Mouse (Mus musculus): ENCODE data around the gene Aqp2. TPM values are rescaled to one million over a fixed set of nuclear protein-coding genes. Genes with fewer than 3 reads are reported as not detected.

Aqp2 gene
- polyA plus RNA-seq, 1 experiment from 2014 or later: 0.15 TPM

DNA sequence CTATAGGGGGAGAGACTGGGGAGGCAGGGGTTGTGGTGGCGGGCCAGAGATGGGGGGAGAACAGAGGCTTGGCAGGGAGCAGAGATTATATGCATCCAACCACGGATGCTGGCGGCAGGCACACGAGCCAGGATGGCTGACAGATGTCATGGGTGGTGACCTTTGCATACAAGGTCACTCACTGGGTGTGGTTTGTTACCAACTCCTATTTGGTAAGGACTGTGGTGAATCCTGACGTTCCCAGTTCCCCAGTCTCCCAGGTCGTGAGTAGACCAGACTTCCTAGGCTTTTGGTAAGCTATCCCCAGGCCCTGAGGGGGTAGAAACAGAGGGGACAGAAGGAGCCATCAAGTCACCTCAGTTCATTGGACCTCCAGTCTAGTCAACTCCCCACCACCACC lies 10.2 kb upstream of the Aqp2 start:
- WGBS: 71% methylated on average over 6 of the region's 6 CpGs
- Histone ChIP-seq H3K4me1 (peaks cover 11% of the 10 kb centered on the region; the same call in 1 of the 2 replicates), H3K27me3 (ENCODE audit: insufficient read depth, poor library complexity, severe bottlenecking) (peaks cover 83% of the 10 kb centered on the region), H3K4me3 (no peak overlapping the region), H3K36me3 (no peaks in the 10 kb centered on the region), H3K27ac (no peak overlapping the region), H3K9me3 (no peaks in the 10 kb centered on the region)
- no peak for DNase-seq (ENCODE audit: low spot score)

DNA sequence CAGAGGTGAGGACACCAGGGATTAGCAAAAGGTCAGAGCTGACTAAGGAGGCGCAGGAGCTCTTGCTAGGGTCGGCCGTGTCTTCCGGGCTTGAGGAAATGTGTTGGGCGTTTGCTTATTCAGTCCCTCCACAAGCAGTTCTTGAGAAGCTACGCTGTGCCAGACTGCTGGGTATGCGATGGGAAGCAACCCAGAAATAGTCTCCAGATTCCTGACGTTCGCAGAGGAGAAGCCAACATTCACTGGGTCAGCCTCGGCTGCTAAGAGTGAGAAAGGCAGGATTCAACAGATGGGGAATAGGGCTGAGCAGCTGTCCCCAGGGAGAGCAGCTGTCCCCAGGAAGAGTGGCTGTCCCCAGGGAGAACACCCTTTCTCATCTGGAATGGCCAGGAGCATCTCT lies 9.7 kb upstream of the Aqp2 start:
- H3K27ac ChIP-seq: no peak overlapping the region
- peaks cover 83% of the 10 kb centered on the region for H3K27me3 ChIP-seq (ENCODE audit: insufficient read depth, poor library complexity, severe bottlenecking)
- H3K36me3 ChIP-seq: no peaks in the 10 kb centered on the region
- 80% methylated on average over 10 of the region's 10 CpGs for WGBS
- H3K4me3 ChIP-seq: no peak overlapping the region
- DNase-seq (ENCODE audit: low spot score): no peak
- H3K9me3 ChIP-seq: no peaks in the 10 kb centered on the region
- H3K4me1 ChIP-seq: peaks cover 8% of the 10 kb centered on the region; the same call in 1 of the 2 replicates

DNA sequence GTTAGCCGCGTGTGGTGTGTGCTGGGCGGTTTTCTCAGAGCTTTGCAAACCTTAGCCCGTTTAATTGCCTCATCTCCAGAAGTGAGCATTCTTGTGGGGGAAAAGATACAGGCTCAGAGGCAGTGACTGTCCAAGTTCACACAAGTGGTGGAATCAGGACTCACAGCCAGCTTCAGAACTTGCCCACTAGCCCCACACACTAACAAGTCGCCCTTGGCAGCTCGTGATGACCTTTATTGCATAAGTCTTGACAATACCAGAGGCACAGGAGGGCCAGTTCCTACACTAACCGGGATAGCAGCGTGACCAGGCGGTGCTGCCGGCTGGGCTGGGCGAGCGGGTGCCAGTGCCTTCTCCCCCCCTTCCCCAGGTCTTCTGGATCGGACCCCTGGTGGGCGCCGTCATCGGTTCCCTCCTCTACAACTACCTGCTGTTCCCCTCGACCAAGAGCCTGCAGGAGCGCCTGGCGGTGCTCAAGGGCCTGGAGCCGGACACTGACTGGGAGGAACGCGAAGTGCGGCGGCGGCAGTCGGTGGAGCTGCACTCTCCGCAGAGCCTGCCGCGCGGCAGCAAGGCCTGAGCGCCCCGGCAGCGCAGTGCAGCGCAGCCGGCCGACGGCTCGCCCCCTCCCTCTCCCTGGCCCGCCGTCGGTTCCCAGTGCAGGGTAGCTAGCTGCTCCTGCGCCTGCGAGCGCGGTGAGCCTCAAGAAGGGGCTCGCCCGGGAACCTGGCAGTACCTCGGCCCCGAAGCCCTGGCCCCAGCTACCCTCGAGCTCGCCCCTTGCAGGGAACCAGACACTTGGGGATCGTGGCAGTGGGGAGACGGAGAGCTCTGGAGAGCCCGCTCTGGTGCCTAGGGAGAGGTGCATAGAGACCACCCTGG lies 4.8 kb downstream of the Aqp2 start:
- H3K4me1 ChIP-seq: peaks cover 28% of the 10 kb centered on the region
- H3K36me3 ChIP-seq: no peaks in the 10 kb centered on the region
- peaks cover 98% of the 10 kb centered on the region for H3K27me3 ChIP-seq (ENCODE audit: insufficient read depth, poor library complexity, severe bottlenecking)
- H3K9me3 ChIP-seq: no peaks in the 10 kb centered on the region
- H3K4me3 ChIP-seq: peak overlapping the region; percentile 51
- 3% methylated on average over 54 of the region's 54 CpGs for WGBS
- DNase-seq (ENCODE audit: low spot score): no peak
- H3K27ac ChIP-seq: 0 out of 2 replicates have a peak overlapping the region, but pooled peaks have one; percentile 52

DNA sequence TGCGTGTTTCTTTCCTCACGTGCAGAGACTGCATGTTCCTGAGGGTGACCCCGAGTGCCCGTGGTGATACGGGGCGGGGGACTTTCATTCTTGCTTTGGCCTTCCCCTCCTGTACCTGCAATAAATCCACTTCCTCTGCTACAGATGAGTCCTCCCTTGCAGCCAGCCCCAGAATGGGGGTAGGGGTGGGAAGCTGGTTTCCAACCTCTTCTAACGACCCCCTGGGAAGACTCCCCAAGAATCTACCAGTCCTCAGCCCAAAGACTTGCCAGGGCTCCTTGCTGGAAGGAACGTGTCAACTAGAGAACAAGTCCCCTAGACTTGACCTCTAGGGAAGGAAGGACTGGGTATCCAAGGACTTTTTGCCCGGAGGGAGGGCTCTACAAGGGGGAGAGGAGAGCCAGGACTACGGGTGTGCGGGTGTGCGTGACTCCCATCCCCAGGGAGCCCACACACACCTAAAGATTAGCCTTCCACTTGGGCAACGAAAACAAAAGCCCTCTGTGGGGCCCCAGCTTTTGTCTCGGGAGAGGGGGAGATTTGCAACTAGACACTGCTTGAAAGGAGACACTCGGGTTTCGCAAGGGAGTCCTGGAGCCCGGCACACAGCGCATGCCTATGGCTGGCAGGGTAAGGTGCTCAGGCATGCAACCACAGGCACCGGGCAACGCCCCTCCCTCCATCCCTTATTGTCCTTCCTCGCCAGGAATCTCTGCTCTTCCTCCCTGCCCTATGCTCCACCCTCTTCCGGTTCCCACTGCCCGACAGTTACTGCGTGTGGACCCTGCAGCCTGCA lies 5.8 kb downstream of the Aqp2 start:
- Histone ChIP-seq H3K4me3 (peak overlapping the region; percentile 51), H3K27ac (no peak overlapping the region; the same call in 1 of the 2 replicates), H3K36me3 (no peaks in the 10 kb centered on the region), H3K27me3 (ENCODE audit: insufficient read depth, poor library complexity, severe bottlenecking) (peaks cover 98% of the 10 kb centered on the region), H3K4me1 (peaks cover 29% of the 10 kb centered on the region), H3K9me3 (no peaks in the 10 kb centered on the region)
- 3% methylated on average over 24 of the region's 24 CpGs for WGBS
- DNase-seq (ENCODE audit: low spot score): no peak

GRCm38 (mm10) chr15:99585741-99586140 lies 6.9 kb downstream of the Aqp2 start:
- DNase-seq (ENCODE audit: low spot score): no peak
- H3K36me3 ChIP-seq: no peaks in the 10 kb centered on the region
- no peak overlapping the region for H3K4me3 ChIP-seq
- H3K27me3 ChIP-seq (ENCODE audit: insufficient read depth, poor library complexity, severe bottlenecking): peaks cover 98% of the 10 kb centered on the region
- 49% methylated on average over 6 of the region's 6 CpGs for whole genome bisulfite sequencing
- H3K27ac ChIP-seq: no peak overlapping the region
- H3K9me3 ChIP-seq: no peaks in the 10 kb centered on the region
- peaks cover 36% of the 10 kb centered on the region for H3K4me1 ChIP-seq

- Histone ChIP-seq H3K27me3 (ENCODE audit: insufficient read depth, poor library complexity, severe bottlenecking) (peaks cover 98% of the 10 kb centered on the region), H3K27ac (no peak overlapping the region), H3K36me3 (no peaks in the 10 kb centered on the region), H3K4me1 (peaks cover 42% of the 10 kb centered on the region), H3K4me3 (no peak overlapping the region), H3K9me3 (no peaks in the 10 kb centered on the region)
- 88% methylated on average over 3 of the region's 3 CpGs for WGBS
- no peak for DNase-seq (ENCODE audit: low spot score)
Measured at GRCm38 (mm10) chr15:99586525-99586924, 7.7 kb downstream of the Aqp2 start.

DNA sequence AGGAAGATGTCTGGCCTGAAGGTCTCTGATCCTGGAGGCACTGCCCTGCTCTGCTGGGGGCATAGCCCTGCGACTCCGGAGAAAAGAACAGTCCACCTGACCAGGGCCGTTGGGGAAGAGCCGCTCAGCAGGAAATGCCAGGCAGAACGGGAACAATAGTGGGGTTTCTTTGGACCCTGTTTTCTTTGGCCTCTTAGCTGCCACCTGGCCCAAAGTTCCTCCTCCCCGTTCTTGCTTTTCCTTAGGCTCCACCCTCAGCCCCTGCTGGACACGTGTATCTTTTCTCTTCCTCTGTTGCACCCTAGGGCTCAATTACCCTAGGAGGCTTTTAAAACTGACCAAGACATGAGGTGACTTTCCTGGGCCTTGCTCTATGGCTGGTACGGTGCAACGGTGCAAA lies 10.4 kb downstream of the Aqp2 start:
- no peaks in the 10 kb centered on the region for H3K9me3 ChIP-seq
- H3K4me3 ChIP-seq: no peak overlapping the region
- no peak for DNase-seq (ENCODE audit: low spot score)
- H3K27me3 ChIP-seq (ENCODE audit: insufficient read depth, poor library complexity, severe bottlenecking): peaks cover 100% of the 10 kb centered on the region
- no peaks in the 10 kb centered on the region for H3K36me3 ChIP-seq
- no peak overlapping the region for H3K27ac ChIP-seq
- 7% methylated on average over 9 of the region's 9 CpGs for WGBS
- peaks cover 33% of the 10 kb centered on the region for H3K4me1 ChIP-seq

DNA sequence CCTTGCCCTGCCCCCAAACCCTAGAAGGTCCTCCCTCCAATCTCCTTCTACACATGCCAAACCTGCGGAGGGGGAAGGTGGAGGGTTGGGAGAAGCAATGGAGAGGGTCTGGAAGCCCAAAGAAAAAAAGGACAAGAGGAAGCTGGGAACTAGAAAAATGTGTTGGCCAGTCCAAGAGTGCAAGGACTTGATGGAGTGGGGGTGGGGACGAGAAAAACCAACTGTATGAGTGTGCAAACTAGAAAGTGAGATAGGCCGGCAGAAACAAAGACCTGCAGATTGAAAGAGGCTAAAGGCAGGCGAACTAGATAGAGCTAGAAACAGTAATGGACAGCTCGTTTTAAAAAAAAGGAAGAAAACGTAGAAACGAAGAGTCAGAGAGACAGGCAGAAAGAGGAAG lies 10.8 kb downstream of the Aqp2 start:
- H3K4me3 ChIP-seq: no peak overlapping the region
- no peaks in the 10 kb centered on the region for H3K36me3 ChIP-seq
- H3K9me3 ChIP-seq: no peaks in the 10 kb centered on the region
- H3K27me3 ChIP-seq (ENCODE audit: insufficient read depth, poor library complexity, severe bottlenecking): peaks cover 100% of the 10 kb centered on the region
- no peak for DNase-seq (ENCODE audit: low spot score)
- no peak overlapping the region for H3K27ac ChIP-seq
- peaks cover 29% of the 10 kb centered on the region for H3K4me1 ChIP-seq
- WGBS: 16% methylated on average over 7 of the region's 7 CpGs

- Histone ChIP-seq H3K27me3 (ENCODE audit: insufficient read depth, poor library complexity, severe bottlenecking) (peaks cover 100% of the 10 kb centered on the region), H3K4me1 (peaks cover 22% of the 10 kb centered on the region), H3K9me3 (no peaks in the 10 kb centered on the region), H3K4me3 (peak within 1 kb of the TSS; percentile 56), H3K36me3 (no peaks in the 10 kb centered on the region), H3K27ac (peak within 1 kb of the TSS; percentile 67)
- WGBS: 2% methylated on average over 57 of the region's 83 CpGs
- DNase-seq (ENCODE audit: low spot score): no peak
Measured at GRCm38 (mm10) chr15:99590429-99591084, 11.7 kb downstream of the Aqp2 start, which contains the start of gene Aqp5. TSS of gene Aqp5 (plus strand) at chr15:99590782.

GRCm38 (mm10) chr15:99592177-99592576 lies 13.3 kb downstream of the Aqp2 start:
- H3K27ac ChIP-seq: no peak overlapping the region
- 72% methylated on average over 8 of the region's 8 CpGs for WGBS

GRCm38 (mm10) chr15:99592877-99593276 lies 14.0 kb downstream of the Aqp2 start:
- DNase-seq (ENCODE audit: low spot score): no peak
- Histone ChIP-seq H3K27ac (no peak overlapping the region), H3K27me3 (ENCODE audit: insufficient read depth, poor library complexity, severe bottlenecking) (peaks cover 95% of the 10 kb centered on the region), H3K4me3 (no peak overlapping the region), H3K9me3 (no peaks in the 10 kb centered on the region), H3K36me3 (no peaks in the 10 kb centered on the region), H3K4me1 (peaks cover 24% of the 10 kb centered on the region)
- WGBS: 83% methylated on average over 5 of the region's 5 CpGs

More at GRCm38 (mm10) chr15:99592177-99592576, 13.3 kb downstream of the Aqp2 start:
- Histone ChIP-seq H3K9me3 (no peaks in the 10 kb centered on the region), H3K4me1 (peaks cover 19% of the 10 kb centered on the region), H3K36me3 (no peaks in the 10 kb centered on the region), H3K27me3 (ENCODE audit: insufficient read depth, poor library complexity, severe bottlenecking) (peaks cover 95% of the 10 kb centered on the region), H3K4me3 (no peak overlapping the region)
- no peak for DNase-seq (ENCODE audit: low spot score)

DNA sequence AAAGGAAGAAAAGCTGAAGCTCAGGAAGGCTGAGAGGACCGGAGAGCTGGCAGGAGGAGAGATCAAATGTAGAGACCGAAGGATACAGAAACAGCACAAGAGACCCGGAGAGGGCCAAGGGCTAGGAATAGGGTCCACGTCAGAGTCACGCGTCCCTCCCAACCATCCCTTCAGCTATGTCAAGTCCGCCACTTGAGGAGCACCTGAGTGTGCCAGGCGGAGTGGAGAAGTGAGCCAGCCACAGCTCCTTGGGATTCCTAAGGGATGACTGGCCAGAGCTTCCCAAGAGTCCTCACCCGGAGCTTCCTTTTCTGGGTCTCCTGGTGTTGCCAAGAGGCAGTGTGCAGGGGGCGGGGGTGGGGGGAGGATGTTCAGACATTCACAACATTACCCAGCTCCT lies 16.1 kb downstream of the Aqp2 start:
- peaks cover 30% of the 10 kb centered on the region for H3K4me1 ChIP-seq
- no peak overlapping the region for H3K27ac ChIP-seq
- DNase-seq (ENCODE audit: low spot score): no peak
- peaks cover 91% of the 10 kb centered on the region for H3K27me3 ChIP-seq (ENCODE audit: insufficient read depth, poor library complexity, severe bottlenecking)
- H3K9me3 ChIP-seq: no peaks in the 10 kb centered on the region
- 72% methylated on average over 10 of the region's 10 CpGs for WGBS
- no peak overlapping the region for H3K4me3 ChIP-seq
- no peaks in the 10 kb centered on the region for H3K36me3 ChIP-seq
